Mouse (Mus musculus): Measurements from ENCODE around the gene Zfp366. TPM values are rescaled to one million over a fixed set of nuclear protein-coding genes. Genes with fewer than 3 reads are reported as not detected.

The Zfp366 gene
- polyA plus RNA-seq, 1 experiment from 2014 or later, result 1.2 TPM

- H3K27ac ChIP-seq, result no peak overlapping the region
- no peak for TF ChIP-seq CTCF (IDR thresholded peaks at IDR 0.05; ENCODE audit: low read depth)
- H3K36me3 ChIP-seq (ENCODE audit: insufficient read depth, low read length), result no peaks in the 10 kb centered on the region
- no peak overlapping the region for H3K4me3 ChIP-seq (replicated peaks; ENCODE audit: low read depth, low read length)
- H3K4me2 ChIP-seq (ENCODE audit: low read length), result no peak overlapping the region
- DNase-seq (ENCODE audit: low spot score) (no peak), ATAC-seq (replicated peaks; ENCODE audit: low FRiP score, low read depth) (no peak)
- H3K9ac ChIP-seq (ENCODE audit: low read depth, low read length), result no peak overlapping the region
- no peaks in the 10 kb centered on the region for H3K9me3 ChIP-seq (replicated peaks; ENCODE audit: low read length)
- WGBS, result 71% methylated on average over 6 of the region's 6 CpGs
- no peaks in the 10 kb centered on the region for H3K27me3 ChIP-seq (ENCODE audit: insufficient read depth, low read length)
- H3K4me1 ChIP-seq (replicated peaks; ENCODE audit: insufficient read depth, low read length), result peaks cover 7% of the 10 kb centered on the region; the same call in 1 of the 2 replicates
These were observed 34.0 kb upstream of the Zfp366 start for GRCm38 (mm10) chr13:99150626-99151025.

GRCm38 (mm10) chr13:99151121-99151520, 33.5 kb upstream of the Zfp366 start:
- 36% methylated on average over 8 of the region's 8 CpGs for WGBS
- Histone ChIP-seq H3K36me3 (ENCODE audit: insufficient read depth, low read length) (no peaks in the 10 kb centered on the region), H3K27ac (no peak overlapping the region), H3K9ac (ENCODE audit: low read depth, low read length) (no peak overlapping the region), H3K9me3 (replicated peaks; ENCODE audit: low read length) (no peaks in the 10 kb centered on the region), H3K4me2 (ENCODE audit: low read length) (no peak overlapping the region), H3K4me3 (replicated peaks; ENCODE audit: low read depth, low read length) (no peak overlapping the region), H3K27me3 (ENCODE audit: insufficient read depth, low read length) (no peaks in the 10 kb centered on the region), H3K4me1 (replicated peaks; ENCODE audit: insufficient read depth, low read length) (peaks cover 7% of the 10 kb centered on the region; the same call in 1 of the 2 replicates)
- ATAC-seq (replicated peaks; ENCODE audit: low FRiP score, low read depth), result peak; percentile 57
- peak; percentile 11; the same call in 1 of the 2 replicates for TF ChIP-seq CTCF (IDR thresholded peaks at IDR 0.05; ENCODE audit: low read depth)
- peak; percentile 83 for DNase-seq (ENCODE audit: low spot score)

GRCm38 (mm10) chr13:99152305-99152930, 32.2 kb upstream of the Zfp366 start:
- H3K27ac ChIP-seq, result no peak overlapping the region
- peak; percentile 41; the same call in 1 of the 2 replicates for TF ChIP-seq CTCF (IDR thresholded peaks at IDR 0.05; ENCODE audit: low read depth)
- no peak overlapping the region for H3K4me3 ChIP-seq (replicated peaks; ENCODE audit: low read depth, low read length)
- no peaks in the 10 kb centered on the region for H3K36me3 ChIP-seq (ENCODE audit: insufficient read depth, low read length)
- H3K4me1 ChIP-seq (replicated peaks; ENCODE audit: insufficient read depth, low read length), result peaks cover 7% of the 10 kb centered on the region; the same call in 1 of the 2 replicates
- peak overlapping the region; percentile 23; the same call in 1 of the 2 replicates for H3K4me2 ChIP-seq (ENCODE audit: low read length)
- ATAC-seq (replicated peaks; ENCODE audit: low FRiP score, low read depth) (peak; percentile 36; the same call in 1 of the 2 replicates), DNase-seq (ENCODE audit: low spot score) (no peak)
- WGBS, result 12% methylated on average over 18 of the region's 18 CpGs
- no peak overlapping the region for H3K9ac ChIP-seq (ENCODE audit: low read depth, low read length)
- H3K9me3 ChIP-seq (replicated peaks; ENCODE audit: low read length), result no peaks in the 10 kb centered on the region; the same call in 1 of the 2 replicates
- no peaks in the 10 kb centered on the region for H3K27me3 ChIP-seq (ENCODE audit: insufficient read depth, low read length)

GRCm38 (mm10) chr13:99157709-99158108, 26.9 kb upstream of the Zfp366 start:
- TF ChIP-seq CTCF (IDR thresholded peaks at IDR 0.05; ENCODE audit: low read depth), result no peak

GRCm38 (mm10) chr13:99158773-99159172, 25.9 kb upstream of the Zfp366 start:
- ATAC-seq (replicated peaks; ENCODE audit: low FRiP score, low read depth), result no peak
- DNase-seq (ENCODE audit: low spot score), result no peak
- H3K4me1 ChIP-seq (replicated peaks; ENCODE audit: insufficient read depth, low read length), result peaks cover 1% of the 10 kb centered on the region; the same call in 1 of the 2 replicates
- no peak overlapping the region for H3K4me3 ChIP-seq (replicated peaks; ENCODE audit: low read depth, low read length)
- H3K4me2 ChIP-seq (ENCODE audit: low read length), result no peak overlapping the region
- no peak overlapping the region for H3K27ac ChIP-seq
- H3K36me3 ChIP-seq (ENCODE audit: insufficient read depth, low read length), result no peaks in the 10 kb centered on the region
- H3K9ac ChIP-seq (ENCODE audit: low read depth, low read length), result no peak overlapping the region
- no peaks in the 10 kb centered on the region for H3K27me3 ChIP-seq (ENCODE audit: insufficient read depth, low read length)
- WGBS, result 82% methylated on average over 3 of the region's 3 CpGs
- H3K9me3 ChIP-seq (replicated peaks; ENCODE audit: low read length), result no peaks in the 10 kb centered on the region; the same call in 1 of the 2 replicates
- no peak for TF ChIP-seq CTCF (IDR thresholded peaks at IDR 0.05; ENCODE audit: low read depth)

More at GRCm38 (mm10) chr13:99157709-99158108, 26.9 kb upstream of the Zfp366 start:
- Histone ChIP-seq H3K4me3 (replicated peaks; ENCODE audit: low read depth, low read length) (no peak overlapping the region), H3K4me2 (ENCODE audit: low read length) (no peak overlapping the region), H3K4me1 (replicated peaks; ENCODE audit: insufficient read depth, low read length) (peaks cover 3% of the 10 kb centered on the region; the same call in 1 of the 2 replicates), H3K27ac (no peak overlapping the region), H3K9me3 (replicated peaks; ENCODE audit: low read length) (no peaks in the 10 kb centered on the region; the same call in 1 of the 2 replicates), H3K36me3 (ENCODE audit: insufficient read depth, low read length) (no peaks in the 10 kb centered on the region), H3K27me3 (ENCODE audit: insufficient read depth, low read length) (no peaks in the 10 kb centered on the region), H3K9ac (ENCODE audit: low read depth, low read length) (no peak overlapping the region)
- no peak for DNase-seq (ENCODE audit: low spot score)
- 66% methylated on average over 2 of the region's 2 CpGs for WGBS
- ATAC-seq (replicated peaks; ENCODE audit: low FRiP score, low read depth), result no peak

GRCm38 (mm10) chr13:99163071-99163470, 21.6 kb upstream of the Zfp366 start:
- DNase-seq (ENCODE audit: low spot score), result peak; percentile 70
- no peak overlapping the region for H3K4me3 ChIP-seq (replicated peaks; ENCODE audit: low read depth, low read length)
- peaks cover 5% of the 10 kb centered on the region; the same call in 1 of the 2 replicates for H3K4me1 ChIP-seq (replicated peaks; ENCODE audit: insufficient read depth, low read length)
- no peak; the same call in 1 of the 2 replicates for ATAC-seq (replicated peaks; ENCODE audit: low FRiP score, low read depth)
- H3K36me3 ChIP-seq (ENCODE audit: insufficient read depth, low read length), result no peaks in the 10 kb centered on the region
- no peaks in the 10 kb centered on the region for H3K9me3 ChIP-seq (replicated peaks; ENCODE audit: low read length)
- no peaks in the 10 kb centered on the region for H3K27me3 ChIP-seq (ENCODE audit: insufficient read depth, low read length)
- H3K27ac ChIP-seq, result peak overlapping the region; percentile 44; the same call in 1 of the 2 replicates
- H3K9ac ChIP-seq (ENCODE audit: low read depth, low read length), result no peak overlapping the region
- no peak for TF ChIP-seq CTCF (IDR thresholded peaks at IDR 0.05; ENCODE audit: low read depth)
- 45% methylated on average over 4 of the region's 4 CpGs for WGBS
- H3K4me2 ChIP-seq (ENCODE audit: low read length), result no peak overlapping the region
